Mouse (Mus musculus) hematopoietic stem cell, adult 5-6 weeks (primary cell): ENCODE measurements around the gene Tdrd1. TPM values are rescaled to one million over a fixed set of nuclear protein-coding genes. Genes with fewer than 3 reads are reported as not detected.

Experiments
- ATAC-seq, 2 experiments: fragments of 125-278 bp in 1 of 2; replicated peaks in 1 of 2; 2 replicates each; pipeline ENCODE4 v1.8.0; 2016 to 2017; ENCODE audit warnings: inconsistent platforms in 2 of 2, mild to moderate bottlenecking in 2 of 2, moderate number of reproducible peaks in 2 of 2, low read depth in 1 of 2, moderate TSS enrichment in 1 of 2; ENCODE audit not compliant: low FRiP score in 2 of 2, poor library complexity in 2 of 2, severe bottlenecking in 2 of 2, insufficient read depth in 1 of 2, low TSS enrichment in 1 of 2
- total RNA-seq: library from RNA; stranded (forward); fragments of 172-1452, 232-1000 nt; gene quantifications from 2 replicates; pipeline ENCODE4 v1.2.3, GENCODE M21; 2017

The Tdrd1 gene
- total RNA-seq, 1 experiment from 2014 or later, result not detected

DNA sequence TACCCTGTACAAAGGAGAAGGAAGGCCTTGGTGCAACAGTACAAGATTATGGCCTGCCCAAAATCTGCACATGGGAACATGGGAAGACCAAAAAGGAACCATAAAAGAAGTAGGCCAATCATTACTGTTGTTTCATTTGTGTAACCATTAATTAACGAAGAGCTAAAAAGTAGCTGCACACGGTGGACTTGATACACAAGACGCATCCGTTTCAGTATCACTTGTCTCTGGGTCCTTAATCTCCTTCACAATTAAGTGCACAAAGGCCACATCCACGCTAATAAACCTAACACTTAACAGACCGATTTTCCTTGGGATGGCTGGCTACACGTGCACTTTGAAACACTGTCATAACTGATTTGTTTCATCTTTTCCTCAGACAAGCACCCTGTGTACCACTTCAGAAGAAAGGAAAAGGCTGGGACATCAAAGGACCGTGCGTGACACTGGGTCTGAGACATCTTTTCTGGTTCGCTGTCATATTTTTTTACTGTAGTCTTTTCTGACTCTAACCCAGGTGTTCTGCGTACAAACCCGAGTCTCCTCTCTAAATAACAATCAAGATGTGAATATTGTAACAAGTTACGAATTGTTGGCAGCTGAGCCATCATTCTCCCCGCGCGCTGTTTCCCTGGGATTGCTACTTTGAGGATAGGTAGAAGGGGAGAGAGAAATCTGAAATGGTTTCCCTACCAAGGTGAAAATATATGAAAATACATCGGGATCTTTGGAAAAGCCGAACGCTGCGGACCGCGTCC lies 4.8 kb upstream of the Tdrd1 start:
- ATAC-seq, result no peak

DNA sequence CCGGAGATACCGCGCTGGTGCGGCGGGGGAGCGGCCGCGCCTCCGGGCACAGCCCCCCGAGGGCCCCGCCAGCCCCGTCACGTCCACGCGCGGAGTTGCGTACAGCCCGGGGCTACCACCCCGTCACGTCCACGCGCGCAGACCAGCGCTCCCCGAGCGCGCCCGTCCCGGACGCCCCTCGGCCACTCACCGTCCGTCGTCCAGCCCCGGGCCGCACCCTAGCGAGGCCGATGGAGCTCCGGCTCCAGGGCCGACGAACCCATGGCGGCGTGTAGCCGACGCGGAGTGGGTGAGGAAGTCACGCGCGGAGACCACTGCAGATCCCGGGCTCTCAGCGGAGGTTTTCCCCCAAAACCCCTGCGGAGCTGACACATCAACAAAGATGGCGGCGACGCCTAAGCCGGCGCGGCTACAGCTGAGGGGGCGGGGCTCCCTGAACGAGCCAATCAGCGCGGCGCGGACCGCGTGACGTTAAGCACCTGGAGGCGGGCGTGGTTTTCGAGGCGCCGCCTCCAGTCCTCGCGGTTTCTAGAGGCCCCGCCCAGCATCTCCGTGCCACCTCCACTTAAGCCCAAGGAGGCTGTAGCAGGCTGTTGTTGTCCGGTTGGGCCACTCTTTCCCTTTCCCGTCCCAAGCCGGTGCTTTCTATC lies 4.1 kb upstream of the Tdrd1 start, which contains the start of gene Ccdc186:
Gene Ccdc186 (minus strand): TSS at position 393 of the 650 bp plus-strand sequence.
- peak; percentile 92 to 93 for ATAC-seq

DNA sequence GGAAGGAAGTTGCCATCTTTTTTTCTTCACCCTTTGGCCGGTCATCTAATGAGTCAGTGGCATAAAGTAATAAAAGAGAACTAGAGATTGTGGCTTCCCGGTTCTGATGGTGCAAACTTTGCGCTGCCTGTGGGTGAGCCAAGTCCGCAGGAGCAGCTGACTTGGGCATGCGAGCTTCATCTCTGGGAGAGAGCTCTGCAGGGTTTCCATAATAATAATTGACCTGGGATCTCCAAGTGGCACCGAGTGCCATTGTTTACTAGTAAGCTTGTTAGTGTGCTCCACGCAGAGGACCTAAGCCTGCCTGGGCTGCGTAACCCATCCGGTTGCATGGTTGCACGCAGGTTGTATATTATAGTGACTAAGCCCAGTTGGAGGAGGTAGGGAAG lies 3.6 kb upstream of the Tdrd1 start:
- ATAC-seq, result peak; percentile 70 to 71

DNA sequence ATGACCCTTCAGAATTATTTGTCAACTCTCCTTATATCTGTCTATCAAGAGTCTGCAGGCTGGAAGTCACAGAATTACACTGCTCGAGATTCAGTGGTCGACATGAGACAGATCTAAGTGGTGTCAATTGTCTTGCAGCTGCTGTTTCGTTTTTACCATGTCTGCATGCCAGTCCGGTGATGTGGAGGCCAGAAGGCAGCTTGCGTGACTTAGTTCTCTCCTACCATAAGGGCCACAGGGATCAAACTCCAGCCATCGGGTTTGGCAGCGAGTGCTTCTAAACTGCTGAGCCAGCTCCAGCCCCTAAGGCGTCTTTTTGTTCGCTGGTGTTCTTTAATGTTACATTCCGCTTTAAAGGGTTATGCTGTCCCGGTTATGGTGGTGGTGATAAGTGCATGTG lies 2.3 kb downstream of the Tdrd1 start:
- ATAC-seq, result no peak

DNA sequence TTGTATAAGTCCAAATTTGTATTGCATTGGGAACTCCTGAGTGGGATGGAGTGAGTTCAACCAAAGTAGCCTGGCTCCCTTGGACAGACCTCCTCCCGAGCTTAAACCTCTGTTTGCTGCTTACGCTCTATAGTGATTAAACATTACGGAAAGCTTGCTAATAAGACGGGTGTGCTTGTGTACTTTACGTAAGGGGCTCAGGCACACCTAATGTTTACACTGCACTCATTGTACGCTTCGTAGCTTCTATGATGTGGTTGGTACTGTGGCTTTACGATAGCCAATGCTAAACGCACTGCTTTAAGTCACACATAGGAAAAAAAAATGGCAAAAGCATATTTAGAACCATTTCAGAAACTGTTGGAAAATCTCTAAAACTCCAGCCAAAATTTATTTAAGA lies 3.3 kb downstream of the Tdrd1 start:
- no peak for ATAC-seq

DNA sequence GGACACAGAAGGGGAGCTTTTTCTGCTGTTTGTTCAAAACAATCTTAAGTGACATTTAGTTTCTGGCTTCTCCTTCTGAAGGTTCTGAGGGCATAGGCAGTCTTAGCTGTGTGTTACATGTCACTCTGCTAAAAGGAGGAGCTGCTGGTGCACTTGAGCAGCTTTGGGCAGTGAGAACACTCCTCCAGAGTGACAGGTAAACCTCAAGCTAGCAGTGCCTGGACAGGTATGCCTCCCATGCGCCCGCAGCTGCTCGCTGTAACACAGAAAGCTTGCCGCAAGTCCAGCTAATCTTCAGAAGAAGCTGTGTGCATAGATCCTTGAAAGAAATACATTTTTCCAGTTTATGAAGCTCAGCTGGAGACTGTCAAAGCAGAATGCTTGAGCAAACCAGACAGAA lies 4.2 kb downstream of the Tdrd1 start:
- ATAC-seq, result no peak

DNA sequence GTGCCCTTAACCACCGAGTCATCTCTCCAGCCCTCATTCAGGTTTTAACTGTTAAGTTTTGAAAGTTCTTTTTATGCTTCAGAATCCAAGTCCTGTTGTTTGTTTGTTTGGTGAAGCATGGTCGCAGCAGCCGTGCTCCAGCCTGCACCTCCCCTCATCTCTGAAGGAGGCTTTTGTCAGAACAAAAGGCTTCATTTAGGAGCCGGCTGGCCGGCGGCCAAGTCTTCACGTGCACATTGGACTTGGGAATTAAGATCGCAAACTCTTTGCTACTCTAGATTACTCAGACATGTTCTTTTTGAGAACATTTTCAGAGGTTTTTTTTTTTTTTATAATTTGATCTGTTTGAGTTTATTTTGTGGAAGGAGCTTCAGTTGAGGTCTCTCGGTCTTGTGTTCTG lies 9.3 kb downstream of the Tdrd1 start:
- no peak for ATAC-seq

DNA sequence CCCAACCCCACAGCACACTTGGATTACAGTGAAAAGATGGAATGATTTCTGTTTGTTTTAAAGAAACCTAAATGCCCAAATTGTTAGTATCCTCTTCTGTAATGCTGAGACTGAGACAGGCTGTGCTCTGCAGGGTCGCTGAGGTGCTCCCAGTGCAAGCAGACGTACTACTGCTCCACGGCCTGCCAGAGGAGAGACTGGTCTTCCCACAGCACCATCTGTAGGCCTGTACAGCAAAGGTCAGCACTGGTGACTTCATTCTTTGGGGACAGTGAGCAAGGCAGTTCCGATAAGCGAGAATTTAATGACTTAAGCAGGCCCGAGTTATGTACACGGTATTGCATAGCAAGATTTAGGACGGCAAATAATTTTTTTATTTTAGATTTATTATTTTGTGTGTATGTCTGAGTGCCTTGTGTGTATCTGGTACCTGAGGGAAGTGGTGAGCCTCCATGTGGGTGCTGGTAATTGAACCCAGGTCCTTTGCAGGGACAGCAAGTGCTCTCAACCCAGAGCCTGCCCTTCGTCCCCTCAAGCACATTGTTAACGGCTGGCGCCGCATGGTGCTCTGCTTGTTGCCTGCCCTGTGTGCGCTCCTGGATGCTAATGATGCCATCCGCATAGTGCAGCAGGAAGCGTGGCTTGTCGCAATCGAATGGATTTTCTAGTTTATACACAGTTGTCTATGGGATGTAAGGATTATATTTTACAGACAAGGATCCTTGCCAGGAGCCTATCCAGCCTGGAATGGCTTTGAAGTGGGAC lies 13.1 kb downstream of the Tdrd1 start:
- ATAC-seq, result no peak

DNA sequence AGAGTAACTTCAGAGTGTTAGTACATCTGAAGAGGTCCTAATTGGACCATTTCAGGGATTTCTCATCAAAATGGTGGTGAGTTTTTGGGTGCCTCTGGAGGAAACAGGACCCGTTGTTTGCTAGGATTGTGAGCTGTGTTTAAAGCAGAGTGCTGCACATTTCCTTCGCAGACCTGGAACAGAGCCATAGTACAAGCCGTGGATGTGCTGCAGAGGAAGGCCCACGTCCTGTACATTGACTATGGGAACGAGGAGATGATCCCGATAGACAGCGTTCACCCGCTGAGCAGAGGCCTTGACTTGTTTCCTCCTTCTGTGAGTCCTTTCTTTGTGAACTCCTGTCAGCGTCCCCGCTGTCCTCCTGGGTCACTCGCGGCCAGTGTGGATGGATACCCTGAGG lies 17.0 kb downstream of the Tdrd1 start:
- no peak for ATAC-seq

DNA sequence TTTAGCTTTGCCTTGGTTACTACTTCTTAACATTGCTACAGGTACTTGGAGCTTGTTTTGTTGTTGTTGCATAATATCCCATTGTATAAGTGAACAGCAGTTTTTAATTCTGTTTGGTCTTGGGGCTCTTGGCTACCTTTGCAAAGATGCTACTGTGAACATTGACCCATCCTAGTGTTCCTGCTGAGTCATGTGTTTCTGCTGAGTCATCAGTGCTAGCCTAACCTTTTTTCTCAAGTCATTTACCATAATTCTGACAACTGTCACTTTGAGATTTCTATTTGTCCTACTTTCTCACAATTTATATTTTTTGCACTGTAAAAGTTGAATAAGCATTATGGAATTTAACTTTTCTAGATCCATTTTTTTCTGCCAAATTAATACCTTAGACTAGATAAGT lies 26.6 kb downstream of the Tdrd1 start:
- no peak for ATAC-seq

DNA sequence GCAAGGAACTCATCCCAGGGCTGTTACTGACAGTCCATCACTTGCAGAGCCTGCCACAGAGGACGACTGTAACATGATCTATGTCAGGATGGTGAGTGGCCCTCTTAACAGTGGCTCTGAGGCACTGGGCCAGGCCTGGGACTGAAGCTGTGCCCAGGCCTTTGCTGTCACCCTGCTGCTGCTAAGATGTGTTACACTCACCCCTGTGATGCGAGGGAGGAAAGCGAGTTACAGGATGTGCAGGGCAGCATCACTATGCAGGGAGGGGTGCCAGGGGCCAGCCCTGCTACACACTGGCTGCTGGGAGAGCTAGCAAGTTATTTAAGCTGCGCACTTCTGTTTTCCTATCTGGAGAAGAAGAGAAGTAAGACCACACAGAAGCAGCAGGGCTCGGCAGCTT lies 30.4 kb downstream of the Tdrd1 start:
- no peak for ATAC-seq

DNA sequence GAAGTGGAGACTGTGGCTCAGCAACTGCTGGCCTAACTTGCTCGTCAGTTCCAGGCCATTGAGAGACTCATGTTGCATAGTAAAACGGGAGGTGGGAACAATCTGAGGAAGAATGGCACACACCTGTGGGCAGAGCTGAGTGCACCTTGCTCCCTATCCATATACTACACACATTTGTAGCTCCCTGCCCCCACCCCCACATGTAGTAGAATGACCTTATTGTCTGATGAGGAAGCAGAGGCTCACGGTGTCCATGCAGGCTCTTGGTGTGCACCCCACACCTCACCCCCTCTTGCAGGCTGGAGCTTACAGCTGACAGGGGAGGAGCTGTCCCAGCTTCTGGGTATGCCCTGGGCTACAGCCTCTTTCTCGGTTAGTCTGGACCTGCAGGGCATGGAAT lies 41.7 kb downstream of the Tdrd1 start:
- no peak for ATAC-seq

DNA sequence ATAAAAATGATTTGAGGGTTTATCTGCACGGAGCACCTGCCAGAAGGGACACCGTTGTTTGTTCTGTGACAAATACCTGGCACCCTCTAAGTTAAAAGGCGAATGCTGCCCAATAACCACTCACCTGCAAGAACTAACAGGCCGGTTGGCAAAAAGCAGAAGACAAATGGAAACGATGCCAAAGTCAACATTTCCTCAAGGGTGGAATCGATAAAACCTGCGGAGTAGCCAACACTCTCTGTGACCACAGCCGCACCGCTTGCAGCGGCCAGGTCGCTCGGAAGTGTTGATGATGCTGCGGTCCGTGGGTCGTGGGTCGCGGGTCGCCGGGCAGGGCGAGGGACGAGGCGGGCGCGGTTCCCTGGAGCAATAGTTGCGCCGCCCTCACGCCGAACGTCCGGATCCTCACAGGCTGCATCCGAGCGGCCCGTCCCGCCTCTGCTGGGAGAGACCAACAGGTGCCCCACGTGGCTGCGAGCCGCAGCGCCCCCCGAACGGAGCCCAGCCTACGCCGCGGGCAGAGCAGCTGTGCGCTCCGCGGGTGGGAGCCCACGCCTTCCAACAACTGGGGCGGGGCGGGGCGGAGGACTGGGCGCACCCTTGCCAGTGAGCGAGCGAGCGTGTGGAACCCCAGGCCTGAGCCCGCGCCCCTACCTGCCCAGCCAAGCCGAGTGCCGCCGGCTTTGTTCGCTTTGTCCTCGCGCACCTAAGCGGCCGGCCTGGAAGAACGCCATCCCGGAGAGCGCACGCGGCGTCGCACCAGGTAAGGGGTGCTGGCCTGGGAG lies 48.0 kb downstream of the Tdrd1 start, which contains the start of gene Vwa2:
Gene Vwa2 (plus strand): TSS at position 434 of the 785 bp plus-strand sequence.
- ATAC-seq, result no peak

DNA sequence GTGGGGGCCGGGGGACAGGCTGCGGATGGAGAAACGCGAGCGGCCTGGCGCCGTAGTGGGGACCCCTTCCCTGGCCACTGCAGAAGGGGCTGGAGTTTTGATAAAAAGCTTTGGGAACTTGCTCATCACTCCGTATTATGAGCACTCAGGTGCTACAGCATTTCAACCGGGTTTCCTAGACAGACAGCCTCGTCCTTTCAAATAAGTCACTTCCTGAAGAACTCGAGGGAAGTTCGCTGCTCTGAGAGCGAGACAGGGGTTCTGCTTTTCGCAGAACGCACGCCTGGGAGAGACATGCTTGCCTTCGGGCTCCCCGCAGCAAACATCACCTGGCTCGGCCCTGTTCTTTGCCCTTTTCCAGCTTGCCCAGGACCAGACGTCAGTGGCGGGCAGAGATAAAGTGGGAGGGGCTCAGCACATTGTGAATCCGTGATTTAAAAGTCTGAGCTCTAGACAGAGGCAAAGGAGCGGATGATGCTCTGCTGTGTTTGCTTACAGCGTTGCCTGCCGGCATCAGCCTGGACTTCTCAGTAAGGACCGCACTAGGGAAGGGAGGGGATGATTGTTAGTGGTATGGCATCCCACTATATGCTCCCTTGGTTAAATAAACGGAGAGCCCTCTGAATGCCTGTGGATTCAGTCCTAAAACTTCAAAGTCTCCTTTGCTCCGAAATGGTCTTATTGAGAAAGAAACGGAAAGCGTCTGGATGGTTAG lies 48.7 kb downstream of the Tdrd1 start:
- peak; percentile 18 to 53; a peak in 3 of 4 replicates for ATAC-seq

DNA sequence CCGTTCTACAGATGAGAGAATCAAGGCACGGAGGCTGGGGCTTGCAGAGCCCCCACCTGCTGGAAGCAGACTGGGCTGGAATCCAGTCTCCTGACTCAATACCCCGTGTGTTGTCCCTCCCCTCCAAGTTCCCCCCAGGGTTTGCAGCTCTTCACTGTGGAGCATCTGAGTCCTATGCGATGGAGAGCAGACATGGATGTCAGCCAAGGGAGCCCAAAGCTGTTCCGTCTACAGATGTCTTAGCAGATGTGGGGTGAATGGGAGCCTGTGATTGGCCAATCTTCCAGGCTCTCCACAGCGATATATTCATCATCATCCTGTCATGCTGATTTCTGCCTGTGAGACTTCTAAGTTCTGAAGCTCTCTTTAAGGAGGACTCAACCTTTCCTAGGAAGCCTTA lies 51.4 kb downstream of the Tdrd1 start:
- ATAC-seq, result no peak

DNA sequence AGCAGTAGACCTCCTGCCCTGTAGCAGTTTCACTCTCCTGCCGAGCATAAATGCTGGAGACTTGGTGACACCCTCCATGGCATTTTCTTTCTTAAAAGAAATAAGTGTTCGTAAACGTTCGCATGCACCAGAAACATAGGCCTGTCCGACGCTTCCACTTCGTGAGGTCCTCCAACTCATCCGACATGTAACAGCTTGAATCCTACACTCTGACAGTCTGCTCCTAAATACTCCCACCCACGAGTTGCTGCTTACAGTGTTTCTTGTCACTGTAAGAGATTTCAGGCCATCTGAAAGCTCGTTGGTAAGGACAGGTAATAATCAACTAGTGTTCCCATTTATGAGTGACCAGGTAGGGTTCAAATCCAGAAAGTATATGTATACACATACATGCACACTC lies 61.9 kb downstream of the Tdrd1 start:
- no peak for ATAC-seq

DNA sequence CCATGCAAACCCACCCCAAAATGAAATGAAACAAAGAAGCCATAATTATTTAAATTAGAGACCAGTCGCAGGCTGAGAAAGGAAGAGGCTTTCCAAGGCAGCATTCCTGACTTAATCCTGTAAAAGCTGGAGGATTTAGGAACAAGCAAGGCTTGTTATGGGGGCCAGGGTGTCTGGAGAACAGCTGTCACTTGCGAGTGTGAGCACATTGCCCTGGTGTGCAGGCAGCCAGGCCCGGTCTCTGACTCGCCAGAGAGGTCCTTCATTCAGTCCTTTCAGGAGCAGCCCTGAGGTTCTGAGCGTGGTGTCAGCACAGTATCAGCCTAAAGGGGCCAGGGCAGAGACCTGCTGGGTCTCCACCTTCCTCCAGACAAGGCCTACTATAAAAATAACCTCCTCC lies 62.6 kb downstream of the Tdrd1 start:
- ATAC-seq, result no peak
